Mouse (Mus musculus): ENCODE measurements around the gene B3gnt5.

- no peak for TF ChIP-seq POLR2A (IDR thresholded peaks at IDR 0.05; ENCODE audit: control insufficient read depth, low read depth, low read length)
- TF ChIP-seq CTCF (IDR thresholded peaks at IDR 0.05; ENCODE audit: control insufficient read depth, insufficient read depth, insufficient replicate concordance, low read depth, low read length), result no peak
Measured at GRCm38 (mm10) chr16:19818801-19819200, 58.8 kb downstream of the B3gnt5 start.
